Mouse (Mus musculus) MEL (cell line): ENCODE measurements around the gene Ep400.

Experiments
- MAZ ChIP-seq: IDR thresholded peaks from 2 replicates; pipeline ENCODE4 v1.6.1; 2012; ENCODE audit warnings: low read depth, mild to moderate bottlenecking, inconsistent platforms, low read length, improper control_type of control experiment
- POLR2AphosphoS5 ChIP-seq: IDR thresholded peaks from 2 replicates; pipeline ENCODE4 v1.6.1; 2012; ENCODE audit warnings: low read depth, borderline replicate concordance, mild to moderate bottlenecking, inconsistent platforms, low read length, moderate library complexity, mixed read lengths
- ZC3H11A ChIP-seq: IDR thresholded peaks from 2 replicates; pipeline ENCODE4 v1.6.1; 2012; ENCODE audit warnings: low read depth, mild to moderate bottlenecking, inconsistent platforms, low read length, improper control_type of control experiment

DNA sequence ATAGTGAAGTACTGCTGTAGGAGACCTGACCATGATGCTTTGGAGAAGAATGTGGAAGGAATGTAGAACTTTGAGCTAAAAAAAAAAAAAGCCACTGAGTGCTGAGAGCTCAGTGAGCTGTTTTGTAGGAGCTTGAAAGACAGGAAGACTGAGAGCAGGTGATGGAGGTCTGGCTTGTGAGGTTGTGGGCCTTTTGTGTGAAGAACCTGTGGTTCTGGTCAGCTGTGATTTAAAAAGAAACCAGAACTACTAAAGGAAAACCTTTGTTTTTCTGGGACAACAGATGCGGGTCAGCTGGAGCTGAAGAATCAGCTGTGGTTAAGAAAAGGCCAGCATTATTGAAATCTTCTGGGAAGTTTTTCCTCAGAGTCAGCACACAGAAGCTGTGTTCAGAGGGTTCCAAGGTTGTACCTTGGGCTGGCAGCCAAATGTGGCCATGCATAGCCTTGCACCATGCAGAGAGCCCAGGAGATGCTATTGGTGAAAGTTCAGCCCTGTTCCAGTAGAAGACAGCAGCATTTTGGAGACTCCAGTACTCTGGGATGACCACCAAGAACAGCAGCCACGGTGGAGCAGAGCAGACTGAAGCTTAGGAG, 140.9 kb downstream of the Ep400 start:
- TF ChIP-seq ZC3H11A (no peak), POLR2AphosphoS5 (no peak), MAZ (no peak)
